Mouse (Mus musculus) right cerebral cortex, postnatal 36 days (tissue): ENCODE data around the gene Mrpl40.
A peak's percentile ranks its signal among the peaks of the same experiment; 100 is the strongest.

Experiments used
- DNase-seq, 2 experiments: peaks; one replicate each; pipeline ENCODE4 v3.0.0; 2022; ENCODE audit warnings: low spot score in 2 of 2, mixed read lengths in 1 of 2

The Mrpl40 gene

GRCm38 (mm10) chr16:18829102-18829501 lies 47.6 kb downstream of the Mrpl40 start:
- DNase-seq: no peak

DNA sequence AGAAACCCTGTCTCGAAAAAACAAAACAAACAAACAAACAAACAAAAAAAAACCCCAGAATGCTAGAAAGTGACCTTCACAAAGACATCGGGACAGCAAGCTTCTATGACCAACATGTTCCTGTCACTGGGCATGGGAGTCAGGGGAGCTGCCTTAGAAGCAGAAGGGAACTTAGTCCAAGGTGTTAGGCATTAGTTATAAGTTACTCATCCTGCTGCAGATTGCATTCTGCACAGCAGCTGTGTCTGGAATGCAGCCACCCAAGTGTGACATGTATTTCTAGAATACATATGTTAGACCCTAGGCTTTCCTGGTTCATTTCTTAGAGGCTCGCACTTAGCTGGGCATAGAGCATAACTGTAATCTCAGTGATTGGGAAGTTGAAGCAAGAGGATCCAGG lies 48.0 kb downstream of the Mrpl40 start:
- no peak for DNase-seq

DNA sequence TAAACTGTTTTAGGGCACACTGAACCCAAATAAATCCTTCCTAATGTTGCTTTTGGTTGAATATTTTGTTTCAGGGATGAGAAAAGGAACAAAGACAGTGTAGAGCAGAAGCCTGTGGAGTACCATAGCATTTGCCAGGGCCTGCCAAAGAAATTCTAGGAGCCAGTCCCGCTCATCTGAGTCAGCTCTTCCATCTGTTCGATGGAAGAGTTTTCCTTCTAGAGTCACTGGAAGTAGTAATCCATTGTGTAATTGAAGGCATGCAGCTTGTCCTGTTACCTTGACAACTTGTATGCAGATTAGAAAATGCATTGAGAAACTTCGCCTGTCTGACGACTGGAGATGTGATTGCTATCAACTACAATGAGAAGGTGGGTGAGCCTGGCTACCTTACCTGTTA lies 53.7 kb downstream of the Mrpl40 start:
- DNase-seq: peak; percentile 15 to 18

GRCm38 (mm10) chr16:18822356-18822755 lies 54.3 kb downstream of the Mrpl40 start:
- no peak for DNase-seq
